Mouse (Mus musculus) liver, postnatal 0 days (tissue): Measurements from ENCODE around the gene Fam227a. TPM values are rescaled to one million over a fixed set of nuclear protein-coding genes. Genes with fewer than 3 reads are reported as not detected.

Experiments
- ATAC-seq: fragments of 200-750 bp; cut with Nextera tagmentation; 2 replicates; pipeline ENCODE4 v1.8.0; 2017; ENCODE audit warnings: mild to moderate bottlenecking, moderate library complexity
- DNase-seq: peaks from one replicate; pipeline ENCODE4 v3.0.0-alpha.2; 2016
- H3K27ac ChIP-seq: fragments of 300-500 bp; sonication (generic); 2 replicates; pipeline ENCODE4 v1.5.1; 2014; ENCODE audit warnings: antibody characterized with exemption, moderate library complexity, mild to moderate bottlenecking, low read depth
- H3K27me3 ChIP-seq: fragments of 300-500 bp; sonication (generic); 2 replicates; pipeline ENCODE4 v1.6.1; 2014; ENCODE audit warnings: low read length, control low read depth, mixed read lengths; ENCODE audit not compliant: insufficient read depth
- H3K36me3 ChIP-seq: fragments of 300-500 bp; sonication (generic); replicated peaks from 2 replicates; pipeline ENCODE4 v1.6.1; 2014; ENCODE audit warnings: mild to moderate bottlenecking, control low read depth, low read length, moderate library complexity, mixed read lengths; ENCODE audit not compliant: insufficient read depth
- H3K4me1 ChIP-seq: fragments of 300-500 bp; sonication (generic); 2 replicates; pipeline ENCODE4 v1.6.1; 2014; ENCODE audit warnings: antibody characterized with exemption, mild to moderate bottlenecking, control low read depth; ENCODE audit not compliant: insufficient read depth
- H3K4me2 ChIP-seq: fragments of 300-500 bp; sonication (generic); 2 replicates; pipeline ENCODE4 v1.6.1; 2014; ENCODE audit warnings: low read depth, mild to moderate bottlenecking, low read length, moderate library complexity, mixed read lengths
- H3K4me3 ChIP-seq: fragments of 300-500 bp; sonication (generic); 2 replicates; pipeline ENCODE4 v1.5.1; 2014; ENCODE audit warnings: low read depth, low read length
- H3K9ac ChIP-seq: fragments of 300-500 bp; sonication (generic); replicated peaks from 2 replicates; pipeline ENCODE4 v1.6.1; 2014; ENCODE audit warnings: mild to moderate bottlenecking, moderate library complexity
- H3K9me3 ChIP-seq: fragments of 300-500 bp; sonication (generic); 2 replicates; pipeline ENCODE4 v1.6.1; 2016; ENCODE audit warnings: mild to moderate bottlenecking, control low read depth, low read length, mixed read lengths
- CTCF ChIP-seq: sonication (generic); IDR thresholded peaks from 2 replicates; pipeline ENCODE4 v1.5.1; 2016; ENCODE audit warnings: antibody characterized with exemption, low read depth
- EP300 ChIP-seq: IDR thresholded peaks from 2 replicates; pipeline ENCODE4 v1.6.1; 2016; ENCODE audit warnings: antibody characterized with exemption, low read depth, mild to moderate bottlenecking
- WGBS: fragments of 180-500 bp; shearing (Covaris S2); extraction: QIAGEN DNeasy Blood & Tissue Kit; methylation state at CpG from one replicate; pipeline ENCODE4 v1.1.7; 2014; ENCODE audit not compliant: insufficient replicate concordance; 5-methylcytosine and 5-hydroxymethylcytosine counted together
- polyA plus RNA-seq: library from polyadenylated mRNA; unstranded; fragments of >200 nt; fragmentation: Nextera tagmentation; extraction: Ambion mirVana; gene quantifications from 2 replicates; pipeline ENCODE4 v1.2.1, GENCODE M21; 2015

Fam227a gene
- polyA plus RNA-seq, 1 experiment from 2014 or later = 0.13 TPM

- peak; percentile 67 for DNase-seq
- Histone ChIP-seq H3K4me3 (no peak overlapping the region), H3K4me2 (no peak overlapping the region), H3K27ac (no peak overlapping the region), H3K9me3 (no peaks in the 10 kb centered on the region), H3K9ac (no peak overlapping the region), H3K36me3 (peaks cover 2% of the 10 kb centered on the region; the same call in 1 of the 2 replicates), H3K4me1 (peaks cover 6% of the 10 kb centered on the region; the same call in 1 of the 2 replicates), H3K27me3 (no peaks in the 10 kb centered on the region)
- TF ChIP-seq EP300 (no peak), CTCF (peak; percentile 75)
- no peak for ATAC-seq
- WGBS = 78% methylated on average over 4 of the region's 4 CpGs
Observed at GRCm38 (mm10) chr15:79661852-79662251, 3.1 kb upstream of the Fam227a start.

- peak overlapping the region; percentile 99 for H3K4me2 ChIP-seq
- H3K36me3 ChIP-seq = 0 out of 2 replicates have a peak, but pooled peaks cover 2% of the 10 kb centered on the region
- no peaks in the 10 kb centered on the region for H3K9me3 ChIP-seq
- peak overlapping the region; percentile 90 for H3K27ac ChIP-seq
- ATAC-seq (peak; percentile 44), DNase-seq (peak; percentile 90)
- peaks cover 6% of the 10 kb centered on the region; the same call in 1 of the 2 replicates for H3K4me1 ChIP-seq
- 4% methylated on average over 16 of the region's 16 CpGs for WGBS
- H3K27me3 ChIP-seq = no peaks in the 10 kb centered on the region
- peak overlapping the region; percentile 84 for H3K9ac ChIP-seq
- TF ChIP-seq CTCF (peak; percentile 77), EP300 (0 out of 2 replicates have a peak, but pooled peaks have one; percentile 12)
- peak overlapping the region; percentile 73 for H3K4me3 ChIP-seq
Observed at GRCm38 (mm10) chr15:79657837-79658530, 772 bp downstream of the Fam227a start.

DNA sequence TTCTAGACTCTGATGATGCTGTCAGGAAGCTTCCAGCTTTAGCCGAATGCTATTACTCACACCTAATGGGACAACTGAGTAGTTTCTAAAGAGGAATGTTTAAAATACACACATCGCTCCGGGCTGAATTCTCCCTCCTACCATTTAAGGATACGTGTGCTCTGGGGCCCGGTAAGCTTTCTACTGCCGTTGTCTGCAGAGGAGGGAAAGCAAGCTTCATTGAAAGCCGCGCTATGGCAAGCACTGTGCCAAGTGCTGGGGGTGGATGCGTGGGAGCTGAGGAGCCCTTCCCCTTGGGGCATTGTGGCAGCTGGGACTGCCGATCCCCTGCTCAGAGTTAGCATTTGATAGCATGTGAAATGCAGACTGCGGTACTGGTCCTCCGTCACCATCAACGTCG lies 2.3 kb downstream of the Fam227a start:
- no peak overlapping the region for H3K27ac ChIP-seq
- no peak overlapping the region for H3K4me3 ChIP-seq
- no peak overlapping the region for H3K9ac ChIP-seq
- H3K4me2 ChIP-seq = no peak overlapping the region
- no peak for DNase-seq
- H3K36me3 ChIP-seq = no peaks in the 10 kb centered on the region
- peaks cover 6% of the 10 kb centered on the region; the same call in 1 of the 2 replicates for H3K4me1 ChIP-seq
- H3K27me3 ChIP-seq = no peaks in the 10 kb centered on the region
- 0 out of 2 replicates have a peak, but pooled peaks cover 2% of the 10 kb centered on the region for H3K9me3 ChIP-seq
- ATAC-seq = no peak
- no peak for TF ChIP-seq EP300
- no peak for TF ChIP-seq CTCF
- 88% methylated on average over 14 of the region's 14 CpGs for WGBS

GRCm38 (mm10) chr15:79651481-79651880 lies 7.3 kb downstream of the Fam227a start:
- WGBS = 83% methylated on average over 4 of the region's 4 CpGs
- Histone ChIP-seq H3K4me3 (no peak overlapping the region), H3K4me1 (no peaks in the 10 kb centered on the region), H3K27me3 (no peaks in the 10 kb centered on the region), H3K36me3 (no peaks in the 10 kb centered on the region), H3K9me3 (0 out of 2 replicates have a peak, but pooled peaks cover 3% of the 10 kb centered on the region), H3K27ac (no peak overlapping the region), H3K9ac (no peak overlapping the region), H3K4me2 (no peak overlapping the region)
- no peak for ATAC-seq
- TF ChIP-seq EP300 (no peak), CTCF (peak; percentile 70)
- DNase-seq = peak; percentile 44

- H3K4me2 ChIP-seq = no peak overlapping the region
- no peaks in the 10 kb centered on the region for H3K4me1 ChIP-seq
- TF ChIP-seq CTCF = peak; percentile 78
- no peak for TF ChIP-seq EP300
- H3K9ac ChIP-seq = no peak overlapping the region
- H3K36me3 ChIP-seq = no peaks in the 10 kb centered on the region
- DNase-seq (peak; percentile 67), ATAC-seq (peak; percentile 38; the same call in 1 of the 2 replicates)
- no peak overlapping the region for H3K4me3 ChIP-seq
- 0 out of 2 replicates have a peak, but pooled peaks cover 3% of the 10 kb centered on the region for H3K9me3 ChIP-seq
- H3K27ac ChIP-seq = no peak overlapping the region
- H3K27me3 ChIP-seq = no peaks in the 10 kb centered on the region
Observed at GRCm38 (mm10) chr15:79650569-79650968, 8.2 kb downstream of the Fam227a start.

GRCm38 (mm10) chr15:79648130-79648529 lies 10.6 kb downstream of the Fam227a start:
- DNase-seq = no peak
- Histone ChIP-seq H3K9ac (no peak overlapping the region), H3K4me1 (no peaks in the 10 kb centered on the region), H3K27me3 (no peaks in the 10 kb centered on the region), H3K4me3 (no peak overlapping the region), H3K4me2 (no peak overlapping the region), H3K9me3 (0 out of 2 replicates have a peak, but pooled peaks cover 3% of the 10 kb centered on the region), H3K27ac (no peak overlapping the region), H3K36me3 (no peaks in the 10 kb centered on the region)
- no peak for TF ChIP-seq EP300
- TF ChIP-seq CTCF = no peak
- no peak for ATAC-seq
- 74% methylated on average over 12 of the region's 12 CpGs for WGBS
